Mouse (Mus musculus) thymus, postnatal 4 days (tissue): ENCODE measurements around the gene Sbds.

Experiments
- DNase-seq: peaks from one replicate; pipeline ENCODE4 v3.0.0; 2021

Gene Sbds

DNA sequence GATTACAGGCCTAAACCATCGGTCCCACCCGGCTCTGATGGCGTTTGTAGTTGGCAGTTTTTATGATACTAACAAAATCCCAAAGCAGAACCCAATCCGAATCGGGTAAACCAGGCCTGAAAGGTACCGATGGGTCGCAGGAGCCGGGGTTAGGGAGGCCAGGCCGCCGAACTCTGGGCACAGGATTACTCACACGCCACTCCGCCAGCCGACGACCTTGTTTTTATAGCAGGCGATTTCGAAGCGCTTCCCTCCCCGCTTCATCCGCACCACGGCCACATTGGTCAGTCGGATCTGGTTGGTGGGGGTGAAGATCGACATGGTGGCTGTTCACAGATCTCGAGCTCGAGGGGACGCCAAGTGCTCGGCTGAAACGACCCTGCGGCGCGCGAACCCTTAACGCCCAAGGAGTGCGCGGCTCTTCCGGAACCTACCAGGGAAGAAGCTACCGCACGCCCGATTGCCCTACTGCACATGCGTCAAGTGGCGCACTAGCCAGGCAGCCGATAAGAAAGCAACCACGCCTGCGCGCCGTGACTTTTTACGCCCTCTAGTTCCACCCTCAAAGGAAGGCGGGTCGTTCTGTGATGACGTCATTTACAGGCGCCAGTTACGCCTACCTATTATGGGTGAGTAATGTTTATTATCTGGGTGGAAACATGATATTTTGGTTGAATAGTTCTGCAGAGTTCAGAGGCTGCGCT lies at the start of gene Sbds, which contains the start of gene Tyw1:
Gene Sbds, minus strand, starts transcription at position 514 of the 704 bp plus-strand sequence.
Gene Tyw1, plus strand, starts transcription at position 603 of the 704 bp plus-strand sequence.
- DNase-seq: peak; percentile 97

DNA sequence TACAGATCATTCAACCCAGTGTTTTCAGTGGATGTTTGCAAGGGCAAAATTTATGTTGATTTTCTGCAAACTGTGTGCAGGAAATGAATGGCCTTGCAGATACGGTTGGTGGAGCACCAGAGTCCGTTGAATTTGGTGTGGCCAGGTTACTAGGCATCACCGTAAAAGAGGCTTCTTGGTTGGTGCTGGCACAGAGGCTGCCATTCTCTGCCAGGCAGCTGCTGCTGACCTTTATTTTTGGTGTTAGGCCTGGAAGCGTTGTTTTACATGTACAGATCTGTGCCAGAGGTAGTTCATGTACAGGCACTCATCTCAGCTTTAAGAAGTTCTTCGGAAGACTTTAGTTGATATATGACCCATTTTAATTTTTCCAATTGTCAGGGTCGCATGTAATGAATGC lies 48.3 kb upstream of the Sbds start:
- no peak for DNase-seq

DNA sequence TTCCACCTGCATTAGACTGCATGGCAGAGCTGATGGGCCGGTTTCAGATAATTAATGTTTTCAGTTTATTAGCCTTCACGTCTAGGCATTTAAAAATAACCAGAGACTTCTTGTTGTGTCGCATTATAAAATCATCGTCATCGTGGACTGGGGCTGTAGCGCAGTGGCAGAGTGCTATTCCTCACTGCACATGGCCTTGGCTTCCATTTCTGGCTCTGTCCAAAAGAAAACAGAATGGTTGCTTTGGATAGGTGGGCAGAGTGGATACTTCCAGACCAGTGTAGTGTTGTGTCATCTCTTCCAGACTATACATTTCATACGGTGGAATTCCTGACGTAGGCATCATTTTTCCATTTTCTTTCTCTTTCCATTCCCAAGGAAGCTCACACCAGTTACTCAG lies 44.2 kb upstream of the Sbds start:
- no peak for DNase-seq

DNA sequence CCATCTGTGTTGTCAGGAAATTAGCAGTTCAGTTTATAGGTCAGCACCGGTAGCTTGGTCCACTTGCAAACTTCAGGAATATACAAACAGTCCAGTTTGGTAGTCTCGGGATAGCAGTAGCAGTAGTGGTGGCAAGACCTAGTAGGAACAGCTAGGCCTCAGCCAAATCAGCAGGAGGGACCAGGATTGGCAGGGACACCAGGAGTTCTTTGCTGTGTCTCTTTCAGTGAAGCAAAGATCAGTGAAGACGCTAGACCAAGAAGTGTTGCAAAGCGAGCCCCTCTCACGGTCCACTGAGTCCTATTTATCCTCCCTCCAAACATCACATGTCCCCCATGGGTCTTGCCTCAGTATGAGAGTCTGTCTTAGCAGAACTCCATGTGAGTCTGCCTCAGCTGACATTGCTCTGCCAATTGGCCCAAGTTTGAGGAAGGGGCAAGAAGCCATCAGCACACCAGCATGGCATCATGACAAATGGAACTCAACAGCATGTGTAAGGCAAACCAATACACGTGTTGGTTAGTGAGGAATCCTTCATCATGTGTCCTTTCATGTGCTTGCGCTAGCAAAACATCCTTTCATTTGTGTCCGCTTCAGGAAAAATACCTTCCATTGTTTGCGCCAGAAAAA lies 43.6 kb upstream of the Sbds start:
- DNase-seq: no peak

DNA sequence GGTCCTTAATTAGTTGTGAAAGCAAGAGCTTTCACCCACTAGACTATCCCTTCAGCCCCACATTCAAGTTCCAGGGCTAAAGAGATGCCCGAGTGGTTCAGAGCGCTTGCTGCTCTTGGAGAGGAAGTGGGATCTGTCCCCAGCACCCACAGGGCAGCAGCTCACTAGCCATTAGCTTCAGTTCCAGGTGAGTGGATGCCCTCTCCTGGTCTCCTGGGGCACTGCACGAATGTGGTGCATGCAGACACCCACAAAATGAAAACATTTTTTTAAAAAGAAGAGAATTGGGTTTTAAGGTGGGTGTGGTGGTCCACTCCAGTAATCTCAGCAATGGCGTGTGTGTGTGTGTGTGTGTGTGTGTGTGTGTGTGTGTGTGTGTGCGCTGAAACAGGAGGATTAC lies 40.7 kb upstream of the Sbds start:
- peak; percentile 17 for DNase-seq

DNA sequence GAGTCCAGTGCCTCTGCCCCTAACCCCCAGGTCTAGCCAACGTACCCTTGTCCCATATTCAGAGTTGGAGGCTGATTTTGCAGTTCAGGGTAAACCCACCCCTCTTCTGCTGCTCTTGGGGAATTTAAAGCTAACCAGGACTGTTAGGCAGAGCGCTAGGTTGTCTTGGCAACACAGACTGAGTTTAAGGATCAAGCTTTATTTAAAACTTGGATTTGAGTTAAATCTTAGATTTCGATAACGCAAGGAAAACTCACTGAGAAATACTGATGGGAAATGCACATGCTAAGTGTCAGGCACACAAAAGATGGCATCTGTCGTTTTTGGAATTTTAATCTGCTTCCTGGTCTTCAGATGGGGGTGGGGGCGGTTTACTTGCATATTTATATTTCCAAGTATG lies 39.3 kb upstream of the Sbds start:
- DNase-seq: no peak

DNA sequence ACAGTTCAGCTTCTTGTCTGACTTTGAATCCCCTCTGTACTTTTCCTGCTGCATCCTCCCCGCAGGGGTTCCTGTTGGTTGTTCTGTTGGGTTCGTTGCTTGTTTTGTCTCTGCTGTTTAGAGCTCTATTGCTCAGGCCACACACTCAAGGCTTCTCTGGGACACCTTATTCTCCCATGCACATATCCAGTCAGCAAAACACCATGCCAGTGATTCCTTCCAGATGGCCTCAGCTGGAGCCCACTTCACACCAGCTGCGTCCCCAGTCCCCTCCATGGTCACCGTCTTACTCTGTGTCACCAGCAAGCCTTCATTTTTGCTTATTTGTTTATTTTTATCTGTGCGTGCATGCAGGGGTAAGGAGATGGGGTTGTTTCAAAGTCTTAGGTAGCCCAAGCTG lies 38.6 kb upstream of the Sbds start:
- no peak for DNase-seq

DNA sequence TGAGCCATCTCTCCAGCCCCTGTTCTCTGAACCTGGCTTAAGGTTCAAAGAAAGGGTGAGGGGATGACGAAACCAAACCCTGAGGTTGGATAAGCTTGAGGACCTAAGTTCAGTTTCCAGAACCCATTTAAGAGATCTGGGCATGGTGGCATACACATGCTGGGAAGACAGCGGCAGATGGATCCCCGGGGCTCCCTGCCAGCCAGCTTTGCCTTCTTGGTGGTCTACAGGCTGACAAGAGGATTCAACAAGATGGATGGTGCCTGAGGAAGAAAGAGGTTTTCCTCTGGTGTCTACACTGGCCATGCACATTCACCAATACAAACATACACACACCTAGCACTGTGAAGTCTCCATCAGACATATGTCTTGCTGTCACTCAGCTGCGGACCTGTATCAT lies 37.6 kb upstream of the Sbds start:
- no peak for DNase-seq

DNA sequence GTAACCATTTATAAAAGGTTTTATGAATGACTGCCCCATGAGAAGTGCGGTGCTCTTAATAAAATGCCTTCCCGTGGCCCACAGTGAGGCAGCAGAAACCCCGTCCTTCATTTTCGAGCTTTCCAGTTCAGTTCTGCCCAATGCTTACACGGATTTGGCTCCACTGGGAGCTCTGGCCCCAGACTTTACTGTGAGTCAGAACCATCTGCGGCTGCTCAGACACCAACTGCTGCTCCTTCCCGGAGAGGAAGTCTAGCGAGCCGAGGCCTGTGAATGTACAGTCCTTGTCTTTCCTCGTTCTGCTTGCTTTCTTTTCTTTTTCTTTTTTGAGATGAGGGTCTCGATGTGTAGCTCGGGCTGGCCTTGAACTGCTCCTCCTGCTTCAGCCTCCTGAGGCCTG lies 35.4 kb upstream of the Sbds start:
- DNase-seq: no peak

DNA sequence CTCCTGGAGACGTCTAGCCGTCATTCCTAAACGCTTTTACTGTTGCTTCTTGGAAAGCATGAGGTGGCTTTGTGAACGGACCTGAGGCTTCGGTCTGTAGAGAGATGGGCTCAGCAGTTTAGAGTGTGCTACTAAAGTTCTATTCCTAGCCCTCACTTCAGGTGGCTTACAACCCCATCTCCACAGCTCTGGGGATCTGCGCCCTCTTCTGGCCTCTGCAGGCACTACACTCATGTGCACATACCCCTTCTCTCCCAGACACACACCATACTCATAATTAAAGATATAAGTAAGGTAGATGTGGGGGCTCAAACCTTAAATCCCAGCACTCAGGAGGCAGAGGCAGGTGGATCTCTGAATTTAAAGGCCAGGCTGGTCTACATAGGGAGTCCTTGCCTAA lies 34.9 kb upstream of the Sbds start:
- peak; percentile 30 for DNase-seq

DNA sequence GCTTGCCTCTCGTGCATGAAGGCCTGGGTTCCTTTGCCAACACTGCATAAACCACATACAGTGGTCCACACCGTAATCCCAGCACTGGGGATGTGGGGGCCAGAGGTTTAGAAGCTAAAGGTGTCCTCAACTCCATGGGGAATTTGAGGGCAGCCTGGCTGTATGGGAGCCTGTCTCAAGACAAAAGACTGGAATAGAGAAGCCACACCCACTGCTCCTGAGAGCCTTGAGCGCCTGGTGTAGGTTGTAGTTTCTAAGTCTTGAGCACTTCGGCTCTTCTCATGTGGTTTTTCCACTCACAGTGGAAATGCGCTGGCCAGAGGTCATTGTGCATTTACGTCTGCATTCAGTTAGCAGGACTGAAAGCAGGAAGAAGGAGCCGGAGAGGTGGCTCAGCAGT lies 32.8 kb upstream of the Sbds start:
- no peak for DNase-seq

DNA sequence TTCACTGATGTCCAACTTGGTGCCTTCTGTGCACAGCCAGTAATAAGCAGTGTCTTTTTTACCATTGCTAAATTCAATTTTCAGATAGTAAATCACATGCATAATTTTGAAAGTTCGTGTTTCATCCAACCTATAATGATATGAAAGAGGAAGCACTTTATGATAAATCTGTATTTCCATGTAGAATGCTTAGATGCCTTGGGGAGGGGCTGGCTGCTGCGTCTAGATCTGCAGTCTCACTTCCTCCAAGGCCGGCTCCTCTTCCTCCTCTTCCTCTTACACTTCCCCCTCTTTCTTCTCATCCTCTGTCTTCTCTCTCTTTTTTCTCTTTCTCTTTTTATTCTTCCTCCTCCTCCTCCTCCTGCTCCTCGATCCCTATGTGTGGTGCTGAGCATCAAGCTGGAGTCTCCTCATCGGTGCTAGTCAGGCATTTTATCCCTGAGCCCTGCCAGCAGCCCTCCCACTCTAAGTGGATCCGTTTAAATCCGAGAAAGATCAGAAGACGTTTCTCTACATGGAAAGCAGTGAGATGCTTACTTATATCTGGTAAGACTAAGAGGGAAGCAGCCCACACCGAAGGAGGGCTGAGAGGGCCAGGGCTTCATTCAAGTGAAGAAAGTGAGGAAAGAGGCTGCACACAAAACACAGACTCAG lies 27.9 kb upstream of the Sbds start:
- no peak for DNase-seq

DNA sequence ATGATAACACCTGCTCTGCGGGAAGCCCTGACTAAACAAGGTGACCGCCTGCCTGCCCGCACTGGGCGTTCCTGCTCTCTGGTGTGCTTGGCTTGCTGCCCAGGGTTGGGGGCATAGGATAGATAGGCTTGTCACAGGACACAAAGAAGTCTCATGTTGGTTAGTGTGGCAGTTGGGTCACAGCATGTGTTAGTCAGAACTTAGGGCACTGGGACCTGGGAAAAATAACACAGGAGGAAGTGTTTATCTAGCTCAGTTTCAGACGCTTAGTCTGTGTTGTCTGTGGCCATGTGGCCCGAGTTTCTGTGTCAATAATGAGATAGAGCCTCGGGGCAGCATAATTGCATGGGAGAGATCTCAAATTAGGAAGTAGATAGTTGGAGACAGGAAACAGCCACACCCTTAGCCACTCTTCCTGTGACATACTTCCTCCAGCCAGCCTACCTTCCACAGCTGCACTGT lies 22.7 kb upstream of the Sbds start:
- no peak for DNase-seq

DNA sequence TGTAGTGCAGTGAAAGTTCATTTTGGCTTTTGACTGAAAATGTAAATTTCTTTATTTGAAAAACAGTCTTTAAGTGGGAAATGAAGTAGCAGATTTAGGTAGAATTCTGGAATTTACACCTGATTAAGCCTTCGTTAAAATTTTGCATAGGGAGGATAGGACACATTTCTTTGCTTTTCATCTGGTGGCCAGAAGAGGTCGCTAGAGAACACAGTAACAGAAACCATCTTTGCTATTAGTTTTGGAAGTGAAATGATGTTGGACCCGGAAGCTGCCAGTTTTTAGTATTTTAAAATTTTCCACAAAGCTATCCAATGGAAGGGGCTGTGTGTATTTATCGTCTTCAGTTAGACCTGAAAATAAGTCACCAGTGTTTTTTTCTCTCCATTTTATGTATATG lies 20.2 kb upstream of the Sbds start:
- peak; percentile 29 for DNase-seq

DNA sequence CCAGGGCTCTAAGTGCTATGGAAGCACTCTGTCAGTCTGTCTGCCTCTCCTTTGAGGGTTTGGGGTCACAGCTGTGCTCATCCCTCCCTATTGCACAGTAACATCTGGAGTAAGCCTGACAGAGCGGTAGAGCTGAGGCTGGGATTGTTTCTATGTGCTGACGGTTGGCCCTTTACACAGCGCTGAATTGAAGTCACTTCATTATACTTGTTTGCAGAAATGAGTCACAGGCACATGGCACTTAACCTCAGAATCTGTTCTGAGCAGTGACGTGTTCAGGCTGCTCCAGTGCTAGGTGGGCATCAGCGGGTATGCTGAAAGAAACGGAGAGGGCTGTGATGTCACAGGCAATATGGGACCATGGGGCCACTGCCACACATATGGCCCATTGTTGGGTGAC lies 17.7 kb upstream of the Sbds start:
- no peak for DNase-seq

DNA sequence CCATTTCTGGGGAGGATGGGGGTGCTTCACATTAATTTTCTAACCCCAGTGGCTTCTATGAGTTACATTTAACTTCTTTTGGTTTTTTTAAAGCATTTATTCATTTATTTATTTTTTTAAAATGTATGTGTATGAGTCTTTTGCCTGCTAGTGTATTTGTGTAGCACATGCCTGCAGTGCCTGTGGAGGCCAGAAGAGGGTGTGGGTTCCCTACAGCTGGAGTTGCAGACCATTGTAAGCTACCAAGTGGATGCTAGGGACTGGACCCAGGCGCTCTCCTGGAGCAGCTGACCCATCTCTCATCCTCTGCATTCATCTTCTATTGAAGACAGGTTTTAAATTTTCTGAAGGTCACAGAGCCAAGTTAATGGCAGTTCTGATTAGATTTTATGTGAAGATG lies 17.0 kb upstream of the Sbds start:
- DNase-seq: peak; percentile 26

DNA sequence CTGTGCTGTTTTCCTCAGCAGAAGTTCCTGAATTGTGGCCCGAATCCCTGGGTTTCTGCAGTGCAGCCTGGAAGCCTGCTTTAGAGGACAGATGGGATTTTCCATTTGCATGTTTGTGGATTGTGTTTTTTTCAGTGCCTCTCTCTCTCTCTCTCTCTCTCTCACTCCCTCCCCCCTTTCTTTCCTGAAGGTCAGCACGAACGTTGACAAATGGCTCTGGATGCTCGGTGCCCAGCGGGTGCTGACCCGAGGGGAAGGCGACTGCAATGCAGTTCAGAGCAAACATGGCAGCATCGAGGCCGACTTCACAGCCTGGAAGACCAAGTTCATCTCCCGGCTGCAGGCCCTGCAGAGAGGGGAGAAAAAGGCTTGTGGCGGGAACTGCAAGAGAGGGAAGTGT lies 13.6 kb upstream of the Sbds start:
- no peak for DNase-seq

DNA sequence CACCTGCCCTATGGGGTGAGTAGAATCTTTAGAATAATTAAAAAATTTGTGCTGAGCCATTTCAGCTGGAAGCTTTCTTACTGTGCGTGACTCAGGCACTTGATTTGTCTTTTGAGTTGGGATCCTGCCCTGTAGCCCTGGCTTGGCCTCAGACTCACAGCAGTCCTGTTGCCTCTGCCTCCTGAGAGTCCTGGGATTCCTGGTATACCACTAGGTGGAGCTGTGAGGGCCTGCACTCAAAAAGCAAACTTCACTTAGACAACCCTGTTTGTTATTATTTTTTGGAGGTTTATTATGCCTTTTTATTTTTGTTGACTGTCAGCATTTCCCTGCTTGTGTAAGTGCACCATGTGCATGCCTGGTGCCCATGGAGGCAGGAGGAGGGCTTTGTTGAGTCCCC lies 12.0 kb upstream of the Sbds start:
- peak; percentile 39 for DNase-seq

DNA sequence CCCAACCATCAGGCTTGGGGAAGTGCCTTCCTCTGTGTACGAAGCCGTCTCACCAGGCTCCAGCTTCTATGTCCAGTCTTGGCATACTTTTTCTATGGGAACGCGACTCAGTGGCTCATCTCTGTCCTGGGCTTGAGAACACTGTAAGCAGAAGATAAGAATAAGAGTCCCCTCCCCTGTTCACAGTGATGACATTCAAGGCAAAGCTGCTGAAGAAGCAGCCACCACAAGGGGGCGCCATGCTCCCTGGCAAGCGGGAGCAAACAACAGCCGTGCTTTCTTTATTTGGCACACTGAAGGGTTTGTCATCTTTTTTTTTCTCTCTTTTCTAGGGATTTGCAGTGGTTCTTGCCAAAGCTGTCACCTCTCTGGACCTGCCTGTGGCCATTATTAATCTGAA lies 11.3 kb upstream of the Sbds start:
- DNase-seq: peak; percentile 74

DNA sequence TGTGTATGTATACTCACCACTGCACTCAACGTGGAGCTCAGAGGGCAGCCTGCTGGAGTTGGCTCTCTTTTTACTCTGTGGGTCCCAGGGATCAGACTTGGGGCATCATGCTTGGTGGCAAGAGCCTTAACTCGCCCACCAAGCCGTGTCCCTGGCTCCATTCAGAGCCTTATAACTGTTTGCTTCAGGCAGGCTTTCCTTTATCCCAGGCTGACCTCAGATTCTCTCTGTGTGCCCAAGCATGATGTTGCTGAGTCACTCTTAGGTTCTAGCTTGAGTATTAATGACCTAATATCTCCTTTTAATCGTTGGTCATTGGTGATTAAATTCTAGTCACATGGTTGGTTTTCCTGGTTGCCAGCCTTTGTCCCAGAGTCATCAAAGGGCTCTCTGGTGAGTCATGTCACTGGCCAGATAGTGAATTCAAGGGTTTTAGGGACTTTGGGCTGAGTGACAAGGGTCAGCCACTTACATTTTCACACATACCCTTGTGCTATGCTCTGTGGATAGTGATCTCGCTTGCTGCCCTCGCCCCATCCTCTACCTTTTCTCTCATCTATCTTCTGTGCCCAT lies 9.2 kb upstream of the Sbds start:
- DNase-seq: no peak

DNA sequence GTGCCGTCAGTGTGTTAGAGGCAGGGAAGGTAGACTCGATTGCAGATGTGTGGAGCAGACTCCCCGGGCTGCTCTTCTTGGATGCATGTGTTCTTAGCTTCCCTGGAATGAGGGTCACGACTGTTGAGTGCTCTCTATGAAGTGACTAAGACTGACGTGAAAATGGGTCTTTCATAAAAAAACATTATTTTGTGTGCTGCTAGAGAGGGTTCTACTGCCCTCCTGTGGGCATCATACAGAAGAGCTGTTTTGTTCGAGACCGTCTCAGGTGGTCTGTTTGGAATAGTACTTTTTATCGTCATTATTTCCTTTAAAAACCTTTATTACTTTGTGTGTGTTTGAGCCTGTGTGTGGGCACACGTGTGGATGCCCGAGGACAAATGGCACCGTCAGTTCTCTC lies 8.1 kb upstream of the Sbds start:
- no peak for DNase-seq

DNA sequence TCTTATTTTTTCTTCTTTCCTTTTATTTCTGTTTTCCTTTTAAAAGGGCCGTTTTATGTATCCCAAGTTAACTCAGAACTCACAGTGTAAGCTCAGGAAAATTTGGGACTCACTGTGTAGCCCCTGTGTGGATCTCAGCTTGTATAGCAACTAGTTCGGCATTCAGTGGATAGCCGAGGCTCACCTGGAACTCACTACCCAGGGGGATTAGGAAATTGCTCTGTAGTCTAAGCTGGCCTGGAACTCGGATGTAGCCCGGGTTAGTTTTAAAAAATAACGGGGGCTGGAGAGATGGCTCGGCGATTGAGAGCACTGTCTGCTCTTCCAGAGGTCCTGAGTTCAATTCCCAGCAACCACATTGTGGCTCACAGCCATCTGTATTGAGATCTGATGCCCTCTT lies 2.0 kb upstream of the Sbds start:
- no peak for DNase-seq

DNA sequence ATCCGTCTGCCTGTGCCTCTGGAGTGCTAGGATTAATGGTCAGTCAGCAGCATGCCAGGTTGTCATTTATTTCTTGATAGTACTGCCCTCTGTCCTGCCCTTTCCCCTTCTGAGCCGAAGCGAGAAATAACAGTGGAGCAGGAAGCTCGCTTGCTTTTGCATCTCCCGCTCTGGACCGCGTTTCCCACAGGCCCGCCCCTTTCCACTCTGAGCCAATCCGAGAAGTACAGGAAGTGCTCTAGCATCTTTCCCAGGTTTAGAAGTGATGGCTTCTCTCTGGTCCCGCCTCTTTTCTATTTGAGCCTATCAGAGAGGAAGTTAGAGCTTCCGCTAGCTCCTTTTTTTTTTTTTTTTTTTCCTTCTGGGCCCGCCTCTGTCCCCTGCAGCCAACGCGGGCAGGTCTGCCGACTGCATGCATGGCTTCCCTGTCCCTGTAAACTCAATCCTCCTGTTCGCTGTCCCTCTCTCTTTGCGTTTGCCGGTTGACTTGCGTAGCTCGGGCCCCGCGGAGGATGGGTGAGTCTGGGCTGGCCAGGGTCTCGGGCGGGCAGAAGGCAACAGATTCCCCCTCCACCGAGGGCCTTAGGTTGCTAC lies 1.4 kb upstream of the Sbds start:
- peak; percentile 89 for DNase-seq
